ENCODE assay signal across 15 mouse cellular contexts in genomic region chr19:29743531-29743930, GRCm38 (mm10). TPM values are rescaled to one million over a fixed set of nuclear protein-coding genes. Genes with fewer than 3 reads are reported as not detected.
"Had no signal": no experiment of that assay in that cellular context is flagged by ENCODE, and none has a peak within 500 bp of the region (broad histone marks: within the 10 kb centered on the region; RNA-seq: fewer than 3 reads in every experiment).

No protein-coding gene starts in this region.

- H3K9me3 ChIP-seq: hindbrain, embryonic 13.5 days; limb, embryonic 12.5 days; liver, embryonic 13.5 days; midbrain, embryonic 13.5 days had no signal

- H3K4me2 ChIP-seq: hindbrain, embryonic 13.5 days; limb, embryonic 12.5 days; liver, embryonic 13.5 days; midbrain, embryonic 13.5 days had no signal

- H3K27me3 ChIP-seq: hindbrain, embryonic 13.5 days; limb, embryonic 12.5 days; liver, embryonic 13.5 days; midbrain, embryonic 13.5 days had no signal

- H3K9ac ChIP-seq: hindbrain, embryonic 13.5 days; limb, embryonic 12.5 days; liver, embryonic 13.5 days; midbrain, embryonic 13.5 days had no signal

- H3K4me1 ChIP-seq: hindbrain, embryonic 13.5 days; limb, embryonic 12.5 days; liver, embryonic 13.5 days; midbrain, embryonic 13.5 days had no signal

- ATAC-seq: hindbrain, postnatal 0 days; lung, postnatal 0 days; midbrain, embryonic 13.5 days had no signal

- DNase-seq: layer of hippocampus, adult 9-11 months; layer of hippocampus, postnatal 36 days; liver, embryonic 13.5 days; lung, adult 2 months; lung, postnatal 36 days; right cerebral cortex, postnatal 14 days; thymus, adult 18-20 months; thymus, postnatal 25 days had no signal

- H3K36me3 ChIP-seq: hindbrain, embryonic 13.5 days; midbrain, embryonic 13.5 days had no signal

- H3K27ac ChIP-seq: hindbrain, embryonic 13.5 days; hindbrain, postnatal 0 days; limb, embryonic 12.5 days; liver, embryonic 13.5 days; midbrain, embryonic 13.5 days had no signal

- H3K4me3 ChIP-seq: hindbrain, embryonic 13.5 days; limb, embryonic 12.5 days; liver, embryonic 13.5 days; midbrain, embryonic 13.5 days had no signal

RNA-seq across cellular contexts. Expression of gene Mlana, which starts 45.9 kb away (rescaled TPM):
- polyA plus RNA-seq: hindbrain, embryonic 13.5 days; hindbrain, postnatal 0 days; limb, embryonic 12.5 days; liver, embryonic 13.5 days; midbrain, embryonic 13.5 days; midbrain, postnatal 0 days; neural tube, embryonic 14.5 days had no signal
